Mouse (Mus musculus) v-Abl transformed pro-B cells (cell line): ENCODE measurements around the gene Magee2.

Experiments
- in situ Hi-C, 2 experiments: fragments of 400-800 bp; cut with MboI; formaldehyde crosslinking; loops; one replicate each; pipeline ENCODE4 v1.15.1; 2025; ENCODE audit not compliant: unreplicated experiment in 2 of 2

Gene Magee2

DNA sequence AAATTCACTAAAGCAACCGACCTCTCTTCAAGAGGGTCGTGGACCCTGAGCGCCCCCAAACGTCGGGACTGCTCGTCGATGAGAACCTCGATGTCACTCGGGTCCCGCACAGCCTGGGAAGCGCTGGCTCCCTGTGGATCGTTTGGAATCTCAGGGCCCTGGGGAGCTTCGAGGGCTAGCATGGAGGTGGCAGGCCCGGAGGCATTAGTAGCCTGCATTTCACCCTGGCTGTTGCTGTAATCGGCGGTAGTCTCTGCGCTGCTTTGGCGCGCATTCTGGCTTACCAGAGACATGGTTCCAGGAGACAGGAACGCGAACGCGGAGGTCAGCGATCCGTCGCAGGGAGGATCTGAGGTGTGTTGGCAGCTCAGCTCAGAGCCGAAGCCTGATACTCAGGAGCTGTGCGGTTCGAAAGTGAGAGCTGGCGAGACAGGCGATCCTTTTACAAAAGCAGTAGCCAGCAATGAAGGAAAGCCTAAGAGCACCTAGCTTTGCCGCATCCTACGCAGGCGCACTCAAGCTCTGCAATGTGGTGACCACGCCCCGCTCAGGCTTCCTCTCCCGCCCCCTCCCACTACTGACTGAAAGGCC lies at the start of gene Magee2:
Gene Magee2, minus strand, starts transcription at position 517 of the 591 bp plus-strand sequence.
- in situ Hi-C loops = no loop called here

DNA sequence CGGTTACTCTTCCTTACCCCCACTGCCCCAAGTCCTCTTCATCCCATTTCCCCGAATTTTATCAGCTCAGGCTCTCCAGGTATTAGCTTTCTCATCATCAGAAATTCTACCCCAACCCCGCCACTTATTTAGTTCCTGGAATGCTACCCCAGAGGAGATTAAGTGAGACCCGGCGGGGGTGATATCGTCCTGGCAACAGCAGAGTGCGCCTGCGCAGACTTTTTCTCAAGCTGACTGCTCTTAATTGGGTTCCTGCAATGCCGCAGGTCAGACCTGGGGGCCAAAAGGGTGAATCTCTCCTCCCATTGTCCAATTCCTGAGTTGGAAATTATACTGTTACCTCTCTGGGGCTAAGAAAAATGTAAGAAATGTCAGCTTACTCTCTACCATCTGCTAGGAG lies 3.5 kb downstream of the Magee2 start:
- in situ Hi-C loops = no loop called here

DNA sequence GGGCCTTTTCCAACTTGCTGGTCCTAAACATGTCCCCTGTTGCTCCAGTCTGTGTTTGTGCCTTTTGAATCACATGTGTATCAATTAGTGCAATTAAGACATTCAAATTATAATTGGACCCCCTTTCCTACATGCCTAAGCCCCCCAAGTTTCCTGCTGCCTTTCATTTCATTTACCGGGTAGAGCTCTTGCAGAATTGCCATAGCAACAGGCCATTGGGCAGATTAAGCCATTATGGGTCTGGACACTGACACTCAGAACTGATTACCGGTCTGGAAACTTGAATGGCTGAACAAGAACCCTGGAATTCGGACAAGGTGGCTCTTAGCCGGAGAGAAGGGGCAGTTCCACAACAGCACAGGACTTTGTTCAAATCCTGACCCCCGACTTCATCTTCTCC lies 39.5 kb downstream of the Magee2 start:
- in situ Hi-C loops = loop anchor here in 1 of 2 experiments (10.0 kb wide), 1 partner anchor 187 kb away; no protein-coding TSS in a partner anchor

DNA sequence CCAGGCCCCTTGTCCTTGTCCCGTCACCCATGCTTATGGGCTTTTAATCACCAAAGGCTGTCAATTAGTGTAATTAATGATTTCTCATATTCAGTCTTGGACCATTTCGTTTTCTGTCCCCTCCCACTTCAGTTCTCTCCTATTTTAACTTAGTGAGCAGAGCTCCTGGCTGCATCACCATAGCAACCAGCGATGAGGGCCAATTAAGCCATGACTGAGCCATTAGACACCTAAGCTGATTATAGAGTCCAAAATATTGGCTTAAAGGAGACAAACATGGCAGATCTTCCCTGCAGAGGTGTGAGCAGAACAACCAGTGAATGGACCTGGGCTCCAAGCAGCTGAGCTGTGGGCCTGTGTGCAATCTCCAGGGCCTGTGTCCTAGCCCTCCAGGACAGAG lies 40.1 kb downstream of the Magee2 start:
- in situ Hi-C loops = loop anchor here in 1 of 2 experiments (10.0 kb wide), 1 partner anchor 188 kb away; no protein-coding TSS in a partner anchor

DNA sequence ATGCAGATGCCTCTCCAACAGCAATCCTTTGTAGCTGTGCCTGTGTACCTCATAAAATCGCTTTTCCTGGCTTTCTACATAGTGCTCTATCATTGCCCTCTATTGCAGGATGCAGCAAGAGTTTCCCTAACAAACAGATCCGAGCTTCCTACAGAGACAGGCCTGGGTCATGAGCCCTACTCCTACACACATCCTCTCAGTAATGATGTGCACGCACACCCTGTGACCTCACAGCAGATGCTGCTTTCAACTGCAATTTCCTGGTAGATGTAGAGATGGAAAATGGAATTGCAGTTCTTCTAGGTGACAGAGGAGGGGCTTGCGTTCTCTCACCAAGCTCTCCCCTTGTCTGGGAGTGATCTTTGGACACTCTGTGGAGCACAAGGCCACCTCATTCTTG lies 43.4 kb downstream of the Magee2 start:
- in situ Hi-C loops = loop anchor here in 1 of 2 experiments (10.0 kb wide), 1 partner anchor 191 kb away; no protein-coding TSS in a partner anchor
